Mouse (Mus musculus): Measurements from ENCODE around the gene Myh15.
"Not testable (repeated sequence)": the region's sequence is repeated elsewhere in the genome, so short reads cannot be mapped to it uniquely, and the experiment has no call there.

Gene Myh15

DNA sequence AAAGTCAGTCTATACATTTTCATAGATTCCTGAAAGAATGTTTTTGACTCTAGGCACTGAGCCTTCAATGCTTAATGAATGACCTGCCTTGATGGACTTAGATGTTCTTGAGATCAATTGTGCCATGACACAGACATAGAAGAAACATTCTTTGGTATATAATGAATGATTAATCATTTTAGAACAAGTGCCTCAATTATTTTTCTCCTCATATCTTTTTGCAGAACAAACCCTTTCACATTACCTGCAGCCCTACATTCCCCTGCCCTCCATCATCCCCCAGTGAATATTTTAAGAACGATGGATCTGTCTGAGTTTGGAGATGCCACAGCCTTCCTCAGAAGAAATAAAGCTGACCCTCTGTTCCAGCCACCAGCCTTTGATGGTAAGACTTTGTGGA, at the start of gene Myh15:
Myh15 (plus strand) TSS at position 301 of the 400 bp plus-strand sequence.
- DNase-seq (ENCODE audit: low read depth, low spot score) = no peak

DNA sequence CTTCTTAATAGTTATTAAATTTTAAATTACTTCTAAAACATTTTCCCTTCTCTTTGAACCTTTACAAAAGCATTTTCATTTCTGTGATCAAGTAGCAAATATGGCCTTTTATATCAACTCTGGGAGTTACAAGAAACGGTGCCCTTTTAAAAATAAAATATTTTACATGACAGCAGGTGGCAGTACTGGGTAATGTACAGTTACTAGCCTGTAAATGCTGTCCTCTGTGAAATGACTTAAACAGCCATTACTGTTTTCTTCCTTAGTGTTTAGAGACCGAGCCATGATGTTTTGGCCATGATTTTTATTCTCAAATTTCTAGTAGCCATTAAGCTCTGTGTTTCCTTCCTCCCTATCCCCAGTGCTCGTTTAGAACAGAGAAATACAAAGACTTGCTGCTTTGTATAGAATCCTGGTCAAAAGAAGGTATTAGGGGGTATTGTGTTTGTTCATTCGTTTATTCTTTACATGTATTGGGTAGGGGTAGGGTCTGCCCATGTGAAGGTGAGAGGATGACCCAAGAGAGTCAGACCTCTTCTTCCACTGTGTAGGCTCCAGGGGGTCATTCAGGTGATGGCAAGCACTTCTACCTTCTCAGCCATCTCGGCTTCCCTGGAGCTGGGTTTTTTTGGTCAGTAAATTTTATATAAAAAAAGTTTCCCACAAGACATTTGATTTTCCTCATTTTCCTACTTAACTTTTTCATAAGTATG, 40.5 kb upstream of the Myh15 start:
- DNase-seq (ENCODE audit: low read depth, low spot score) = peak; percentile 42

DNA sequence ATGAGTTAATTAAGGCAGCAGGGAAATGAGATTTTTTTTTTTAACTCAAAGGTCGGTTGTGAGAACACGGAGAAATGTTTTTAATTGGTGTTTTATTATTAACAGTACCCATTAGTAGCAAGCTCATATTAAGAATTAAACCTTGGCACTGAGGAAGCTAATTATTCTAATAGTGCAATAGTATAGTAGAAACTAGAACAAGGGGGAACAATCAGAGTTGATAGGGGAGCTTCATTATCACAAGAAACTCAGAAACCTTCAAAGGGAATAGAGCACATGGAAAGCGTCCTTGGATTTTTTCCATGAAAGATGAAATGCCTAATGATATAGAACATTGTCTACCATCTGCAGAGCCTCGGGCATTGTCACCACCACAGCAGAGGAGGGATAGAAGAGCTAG, 21.4 kb upstream of the Myh15 start:
- DNase-seq (ENCODE audit: low read depth, low spot score) = no peak

DNA sequence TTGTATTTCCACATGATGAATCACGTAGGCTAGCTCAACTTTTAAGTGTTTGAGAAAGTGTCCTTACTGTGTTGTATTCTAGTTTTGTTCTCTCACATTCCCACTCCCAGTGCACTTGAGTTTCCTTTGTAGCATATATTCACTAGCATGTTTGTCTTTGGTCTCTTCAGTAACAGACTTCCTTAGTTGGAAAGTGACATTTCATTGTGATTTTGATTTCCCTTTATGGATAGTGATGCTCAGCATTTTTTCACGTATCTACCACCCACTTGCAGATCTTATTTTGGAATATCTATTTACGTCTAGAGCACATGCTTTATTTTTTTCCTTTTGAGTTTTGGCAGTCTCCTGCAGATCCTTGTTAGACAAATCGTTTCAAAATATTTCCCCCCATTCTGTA, 19.5 kb upstream of the Myh15 start:
- DNase-seq (ENCODE audit: low read depth, low spot score) = no peak

DNA sequence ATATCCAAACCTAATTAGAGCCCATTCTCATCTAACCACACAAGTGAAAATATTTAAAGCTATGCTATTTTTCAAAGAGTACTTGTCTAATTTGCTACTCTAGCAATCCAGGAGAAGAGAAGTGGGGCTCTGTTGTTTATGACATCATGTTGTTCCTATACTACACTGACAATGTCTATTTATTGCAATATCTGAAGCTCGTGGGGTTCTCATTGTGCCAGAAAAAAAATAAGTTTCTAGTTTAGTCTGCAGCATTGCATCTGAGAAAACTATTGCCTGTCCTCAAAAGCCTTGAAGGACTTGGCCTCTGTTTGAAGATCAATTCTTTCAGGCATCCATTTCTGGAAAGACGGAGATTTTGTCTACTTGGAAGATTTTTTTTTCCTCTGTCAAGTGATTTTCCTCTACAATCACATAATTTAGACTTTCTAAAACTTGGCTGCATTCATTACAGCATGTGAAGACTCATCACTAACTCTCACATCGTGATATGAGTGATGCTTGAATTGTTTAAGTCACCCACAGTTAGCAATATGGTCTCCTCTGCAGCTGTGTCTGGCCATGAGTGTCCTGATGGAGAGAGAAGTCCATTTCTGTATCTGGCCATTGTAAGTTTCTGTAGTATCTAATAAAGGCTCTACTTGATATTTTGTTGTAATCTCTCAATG, 16.6 kb upstream of the Myh15 start:
- DNase-seq (ENCODE audit: low read depth, low spot score) = no peak

DNA sequence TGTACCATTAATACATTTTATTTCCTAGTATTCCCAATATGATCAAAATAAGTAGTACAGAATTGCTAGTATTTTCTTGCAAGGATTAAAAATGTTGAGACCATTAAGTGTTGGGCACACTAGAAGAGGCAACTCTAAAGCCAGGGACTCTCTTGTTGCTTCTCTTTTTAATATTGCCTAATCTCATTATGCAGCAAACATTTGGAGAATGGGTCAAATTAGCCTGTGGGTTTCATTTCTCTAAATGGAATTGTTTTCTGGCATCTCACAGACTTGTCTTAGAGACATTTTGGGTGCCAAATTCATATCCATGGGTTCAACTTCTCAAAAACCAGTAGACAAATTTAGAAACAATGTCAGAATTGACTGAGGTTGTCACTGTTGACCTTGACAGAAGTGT, 8.1 kb upstream of the Myh15 start:
- DNase-seq (ENCODE audit: low read depth, low spot score) = no peak

DNA sequence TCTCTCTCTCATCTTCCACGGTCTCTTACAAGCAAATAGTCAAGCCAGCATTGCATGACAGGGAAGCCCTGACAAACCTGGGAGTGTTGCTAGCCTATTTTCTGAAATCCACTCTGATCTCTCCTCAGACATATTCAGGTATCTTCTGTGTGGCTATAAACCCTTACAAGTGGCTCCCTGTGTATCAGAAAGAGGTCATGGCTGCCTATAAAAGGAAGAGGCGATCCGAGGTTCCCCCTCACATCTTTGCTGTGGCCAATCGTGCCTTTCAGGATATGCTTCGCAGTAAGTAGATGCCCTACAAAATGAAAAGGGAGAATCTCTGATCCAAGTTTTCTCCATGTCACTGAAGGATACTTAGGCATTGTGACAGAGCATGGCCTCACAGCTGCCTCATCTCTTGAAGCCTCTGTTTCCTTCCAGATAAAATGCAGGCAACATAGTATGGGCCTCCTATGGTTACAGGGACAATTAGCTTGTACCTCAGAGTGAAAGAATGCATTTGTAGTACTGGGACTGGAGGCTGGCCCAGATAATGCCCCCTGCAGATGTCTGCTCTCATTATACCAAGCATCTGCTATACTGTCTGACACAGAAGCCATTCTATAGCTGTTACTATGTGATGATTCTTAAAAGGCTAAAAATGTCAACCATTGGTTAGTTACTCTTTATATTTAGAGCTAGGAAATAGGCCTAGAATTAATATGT, 12.1 kb downstream of the Myh15 start:
- no peak for DNase-seq (ENCODE audit: low read depth, low spot score)

DNA sequence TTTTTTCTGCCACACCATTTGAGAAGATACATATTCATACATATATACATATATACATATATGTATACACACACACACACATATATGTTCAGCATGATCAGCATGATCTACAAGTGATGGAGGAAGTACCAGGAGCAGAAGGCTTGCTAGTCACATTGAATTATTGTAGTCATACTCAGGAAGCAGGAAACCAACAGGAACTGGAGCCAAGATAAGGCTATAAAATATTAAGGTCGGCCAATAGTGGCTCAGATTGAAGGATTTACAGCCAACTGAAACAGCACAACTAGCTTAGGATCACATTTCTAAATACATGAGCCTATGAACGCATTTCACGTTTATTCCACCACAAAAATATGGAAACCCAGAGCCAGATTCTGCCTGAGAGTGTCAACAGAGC, 14.0 kb downstream of the Myh15 start:
- no peak for DNase-seq (ENCODE audit: low read depth, low spot score)

DNA sequence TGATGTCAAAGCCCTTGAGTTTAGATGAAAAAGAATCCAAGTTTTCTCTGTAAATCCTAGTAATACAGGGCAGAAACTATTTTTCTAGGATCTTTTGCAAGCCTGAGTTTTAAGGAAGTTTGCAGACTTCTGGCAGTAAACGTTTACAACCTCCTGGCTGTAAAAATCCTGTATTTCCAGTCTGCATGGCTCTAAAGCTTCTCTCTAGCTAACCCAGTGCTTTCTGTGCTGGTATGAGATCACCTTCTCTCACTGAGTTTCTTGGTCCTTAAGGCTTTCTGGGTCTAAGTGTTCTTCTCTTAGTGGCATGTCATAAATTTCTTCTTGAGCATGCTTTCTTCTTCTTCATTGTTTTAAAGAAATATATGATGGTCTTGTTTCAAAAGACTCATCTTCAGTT, 70.7 kb downstream of the Myh15 start:
- no peak for DNase-seq (ENCODE audit: low read depth, low spot score)

DNA sequence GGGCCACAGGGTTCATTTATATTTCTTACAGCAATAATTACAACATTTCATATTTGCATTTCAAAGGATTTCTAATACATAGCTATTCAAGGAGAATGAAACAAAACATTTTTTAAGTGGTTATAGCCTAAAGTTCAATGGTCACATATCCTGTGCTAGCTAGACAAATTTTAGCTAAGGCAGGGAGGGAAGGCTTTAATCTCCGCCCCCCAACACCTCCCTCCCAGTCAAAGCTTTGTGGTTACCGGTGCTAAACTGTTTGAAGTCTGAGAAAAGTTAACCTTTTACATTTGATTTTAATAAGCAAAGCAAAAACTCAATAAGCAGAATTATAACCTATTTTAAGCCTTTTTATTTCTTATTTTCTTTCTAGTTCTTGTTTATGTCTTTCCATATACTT, 98.9 kb downstream of the Myh15 start:
- DNase-seq (ENCODE audit: low read depth, low spot score) = peak; percentile 29

DNA sequence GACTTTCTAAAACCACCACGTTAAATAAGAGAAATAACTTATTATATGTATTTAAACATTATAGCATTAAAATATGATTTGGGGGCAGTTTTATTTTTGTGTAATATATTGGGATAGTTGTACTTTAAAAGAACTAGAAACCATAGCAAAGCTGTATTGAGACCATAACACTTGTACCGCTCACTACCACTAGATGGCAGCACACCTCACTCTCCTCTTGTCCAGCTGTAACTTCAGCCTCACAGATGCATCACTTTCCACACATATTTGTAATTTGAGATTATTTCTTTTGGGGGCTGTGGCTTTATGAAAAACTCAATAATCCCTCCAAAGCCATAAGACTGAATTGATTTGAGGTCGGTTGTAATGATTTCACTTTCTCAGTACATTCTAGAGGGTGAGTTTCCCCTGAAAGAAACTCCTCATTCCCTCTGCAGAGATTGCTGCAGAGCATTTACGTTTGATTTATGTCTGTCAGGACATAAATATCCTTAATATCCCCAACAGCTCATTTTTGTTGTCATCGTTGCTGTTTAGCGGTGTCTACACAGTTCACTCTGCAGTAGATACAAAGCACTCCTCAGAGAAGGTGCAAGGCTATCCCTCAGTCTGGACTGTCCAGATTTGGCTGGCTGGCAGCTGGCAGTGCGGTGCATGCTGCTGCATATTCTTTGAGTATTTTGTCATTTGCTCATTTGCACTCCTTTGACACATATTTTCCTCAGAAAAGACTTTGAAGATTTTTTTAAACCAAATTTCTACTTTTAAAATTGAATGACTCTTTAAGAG, 107.3 kb downstream of the Myh15 start:
- peak; percentile 29 for DNase-seq (ENCODE audit: low read depth, low spot score)

DNA sequence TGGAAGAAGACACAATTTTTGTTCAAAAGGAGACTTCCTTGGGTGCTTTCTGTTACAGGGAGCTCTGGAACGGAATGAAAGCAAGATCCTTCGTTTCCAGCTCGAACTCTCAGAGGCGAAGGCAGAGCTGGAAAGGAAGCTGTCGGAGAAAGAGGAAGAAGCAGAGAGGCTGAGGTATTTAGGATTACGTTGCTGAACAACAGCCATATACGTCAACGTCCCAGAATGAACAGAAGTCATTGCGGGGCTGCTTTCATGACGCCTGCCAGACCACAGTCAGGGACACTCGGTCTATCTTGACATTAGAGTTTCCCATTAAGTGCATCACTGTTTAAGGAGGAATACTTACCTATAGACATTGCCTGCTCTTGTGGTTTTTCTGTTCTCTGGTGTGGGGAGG, 108.4 kb downstream of the Myh15 start:
- DNase-seq (ENCODE audit: low read depth, low spot score) = no peak

DNA sequence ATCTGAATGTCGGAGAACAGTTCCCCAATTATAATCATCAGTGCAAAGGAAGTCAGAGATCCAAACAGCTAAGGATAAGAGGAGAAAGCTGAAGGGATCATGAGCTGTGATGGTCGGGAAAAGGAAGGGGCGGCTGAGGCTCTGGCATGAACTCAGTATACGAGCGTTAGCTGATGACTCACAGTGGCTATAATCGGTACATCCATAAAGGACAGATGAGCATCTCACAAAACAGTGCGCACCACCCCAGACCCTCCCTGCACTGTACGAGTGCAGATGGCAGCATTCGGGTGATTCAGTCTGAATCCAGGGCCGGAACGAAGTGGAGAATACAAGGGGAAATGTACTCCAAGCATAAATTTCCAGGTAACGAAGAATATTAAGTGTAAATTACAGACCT, 110.0 kb downstream of the Myh15 start:
- no peak for DNase-seq (ENCODE audit: low read depth, low spot score)

DNA sequence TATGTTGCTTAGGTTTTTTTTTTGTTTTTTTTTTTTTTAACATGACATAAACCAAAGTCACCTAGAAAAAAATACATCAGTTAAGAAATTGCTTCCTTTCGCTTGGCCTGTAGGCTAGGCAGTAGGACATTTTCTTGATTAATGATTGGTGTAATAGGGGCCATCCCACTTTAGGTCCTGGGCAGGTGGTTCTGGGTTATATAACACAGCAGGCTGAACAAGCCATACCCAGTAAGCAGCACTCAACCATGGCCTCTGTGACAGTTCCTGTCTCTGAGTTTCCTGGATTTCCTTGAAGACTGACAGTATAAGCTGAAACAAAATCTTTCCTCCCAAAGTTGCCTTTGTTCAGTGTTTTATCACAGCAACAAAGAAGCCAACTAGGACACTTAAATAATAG, 117.8 kb downstream of the Myh15 start:
- DNase-seq (ENCODE audit: low read depth, low spot score) = no peak

DNA sequence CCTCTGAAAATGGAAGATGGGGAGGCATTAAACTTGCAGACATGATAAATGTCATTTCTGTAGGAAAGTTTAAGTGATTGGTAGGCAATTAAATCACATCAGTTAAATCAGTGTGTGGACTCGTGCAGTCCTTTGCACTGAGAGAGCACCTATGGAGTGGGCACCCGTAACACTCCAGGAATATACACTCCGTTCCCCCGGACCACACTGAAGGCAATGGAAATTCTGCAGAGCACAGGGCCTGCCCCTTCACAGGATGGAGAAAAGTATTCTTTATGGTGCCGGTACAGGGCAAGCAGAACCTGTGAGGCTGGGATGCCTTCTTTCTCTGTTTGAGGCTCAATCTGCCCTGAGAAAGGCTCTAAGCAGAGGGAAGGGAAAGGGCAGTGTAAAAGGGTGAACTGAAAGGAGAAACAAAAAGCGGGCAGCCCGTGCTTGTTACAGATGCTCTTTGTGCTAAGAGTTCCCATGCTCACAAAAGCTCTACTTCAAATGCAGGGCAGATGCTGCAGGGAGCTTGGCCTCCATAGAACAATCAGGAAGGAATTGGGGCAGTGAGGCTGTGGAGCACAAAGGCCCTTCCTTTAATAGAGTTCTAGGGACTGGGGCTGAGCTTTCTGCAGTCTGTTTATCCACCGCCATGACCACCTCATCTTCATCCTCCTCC, 118.6 kb downstream of the Myh15 start:
- DNase-seq (ENCODE audit: low read depth, low spot score) = no peak

DNA sequence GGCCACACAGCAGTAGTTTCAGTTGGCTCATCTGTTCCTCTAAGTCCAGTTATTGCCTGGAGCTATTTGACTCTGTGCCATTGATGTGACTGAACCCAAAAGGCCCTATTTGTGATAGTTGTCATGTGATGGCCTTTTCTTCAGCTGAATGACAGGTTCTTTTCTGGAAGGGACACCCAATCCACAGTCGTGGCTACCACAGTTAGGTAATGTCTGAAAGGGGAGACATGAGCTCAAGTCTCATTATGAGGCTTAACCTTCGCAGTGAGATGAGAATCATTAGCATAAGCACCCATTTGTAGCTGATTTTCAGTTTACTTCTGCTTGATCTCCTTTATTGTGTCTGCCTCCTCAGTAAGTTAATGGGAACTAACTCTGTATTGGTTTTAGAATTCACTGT, 136.2 kb downstream of the Myh15 start:
- no peak for DNase-seq (ENCODE audit: low read depth, low spot score)

DNA sequence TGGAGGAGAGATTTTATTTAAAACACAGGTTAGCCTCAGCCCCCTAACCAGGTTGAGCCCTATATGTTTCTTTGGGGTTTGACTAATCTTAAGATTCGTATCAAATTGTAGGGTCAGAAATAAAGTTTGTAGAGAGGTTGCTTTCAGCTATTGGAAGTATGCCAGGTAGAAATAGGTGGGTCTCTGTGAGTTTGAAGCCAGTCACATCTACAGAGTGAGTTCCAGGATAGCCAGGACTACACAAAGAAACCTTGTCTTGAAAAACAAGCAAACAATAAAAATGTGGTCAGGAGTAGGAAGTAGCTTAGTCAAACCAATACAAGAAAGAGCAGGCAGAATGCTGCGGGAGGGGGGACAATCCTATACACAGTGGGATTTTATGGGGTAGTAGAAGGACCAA, 136.7 kb downstream of the Myh15 start:
- no peak for DNase-seq (ENCODE audit: low read depth, low spot score)

DNA sequence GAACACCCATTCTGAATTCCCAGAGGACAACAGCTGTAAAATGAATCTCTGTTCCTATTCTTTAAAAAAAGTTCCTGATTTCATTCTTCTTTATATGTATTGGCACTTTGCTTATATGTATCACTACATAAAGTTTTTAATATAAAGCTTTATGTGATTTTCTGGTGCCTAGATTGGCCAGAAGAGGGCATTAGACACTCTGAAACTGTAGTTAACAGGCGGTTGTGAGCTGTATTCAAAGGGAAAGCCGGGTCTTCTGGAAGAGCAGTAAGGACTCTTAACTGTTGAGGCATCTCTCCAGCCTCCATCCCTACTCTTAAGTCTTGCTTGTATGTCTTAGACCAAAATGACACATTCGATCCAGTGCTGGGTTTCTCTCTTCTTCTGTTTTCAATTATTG, 139.0 kb downstream of the Myh15 start:
- no peak for DNase-seq (ENCODE audit: low read depth, low spot score)

DNA sequence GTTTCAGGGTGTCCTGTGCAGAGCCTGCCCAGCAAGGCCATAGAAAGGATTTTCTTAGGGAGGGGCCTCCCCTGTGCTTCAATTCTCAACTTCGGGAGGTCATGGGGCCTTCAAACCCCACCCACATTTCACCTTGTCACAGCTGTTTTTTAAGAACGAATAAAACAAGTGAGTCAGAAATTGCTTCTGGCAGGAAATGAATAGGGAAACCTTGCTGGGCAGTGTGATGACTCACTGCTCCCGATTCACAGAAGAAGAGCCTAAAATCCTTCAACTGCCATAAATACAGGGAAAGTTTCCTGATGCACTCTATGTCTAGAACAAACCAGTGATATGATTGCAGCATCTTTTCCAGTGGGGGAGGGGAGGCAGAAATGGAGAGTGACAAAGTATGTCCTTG, 140.7 kb downstream of the Myh15 start:
- no peak for DNase-seq (ENCODE audit: low read depth, low spot score)

DNA sequence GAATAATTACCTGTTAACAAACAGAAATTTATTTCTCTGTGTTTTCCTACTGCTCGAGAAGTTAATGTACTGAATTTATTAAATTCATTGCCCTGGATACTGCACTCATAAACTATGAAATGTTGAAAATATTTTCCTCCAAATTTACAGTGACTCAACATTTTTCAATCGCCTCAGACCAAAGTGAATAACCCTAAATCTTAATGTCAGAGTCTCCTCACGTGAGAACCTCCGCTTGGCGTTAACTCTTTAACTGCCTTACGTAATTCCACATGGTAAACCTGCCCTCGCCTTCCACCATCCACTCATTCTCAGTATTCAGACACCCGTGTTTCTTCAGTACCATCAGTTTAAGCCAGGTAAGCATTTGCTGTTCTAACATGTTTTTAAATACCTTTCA, 166.4 kb downstream of the Myh15 start:
- no peak for DNase-seq (ENCODE audit: low read depth, low spot score)

DNA sequence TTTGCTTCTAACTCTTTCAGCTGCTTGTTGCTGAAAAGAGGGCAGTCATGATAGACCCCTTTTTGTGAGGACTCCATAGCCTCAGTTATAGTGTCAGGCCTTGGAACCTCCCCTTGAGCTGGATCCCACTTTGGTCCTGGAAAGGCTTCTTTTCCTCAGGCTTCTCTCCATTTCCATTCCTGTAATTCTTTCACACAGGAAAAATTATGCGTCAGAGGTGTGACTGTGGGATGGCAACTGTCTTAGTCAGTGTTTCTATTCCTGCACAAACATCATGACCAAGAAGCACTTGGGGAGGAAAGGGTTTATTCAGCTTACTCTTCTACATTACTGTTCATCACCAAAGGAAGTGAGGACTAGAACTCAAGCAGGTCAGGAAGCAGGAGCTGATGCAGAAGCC, 186.2 kb downstream of the Myh15 start:
- DNase-seq (ENCODE audit: low read depth, low spot score) = not testable (repeated sequence)

All from CD4-positive helper T cell, adult 2 months (primary cell).